Mouse (Mus musculus) testis, adult 2 months (tissue): ENCODE data around the gene Gm44502.

Experiments
- CTCF ChIP-seq: fragments of 200-500 bp; IDR thresholded peaks from 2 replicates; pipeline ENCODE4 v1.5.1; 2012; ENCODE audit warnings: low read depth, mild to moderate bottlenecking, inconsistent platforms, low read length, moderate library complexity; ENCODE audit not compliant: control insufficient read depth, insufficient read depth, insufficient replicate concordance
- POLR2A ChIP-seq: fragments of 200-500 bp; IDR thresholded peaks from 2 replicates; pipeline ENCODE4 v1.6.1; 2012; ENCODE audit warnings: low read depth, mild to moderate bottlenecking, inconsistent platforms, low read length, moderate library complexity; ENCODE audit not compliant: control insufficient read depth

- TF ChIP-seq CTCF = no peak
- no peak for TF ChIP-seq POLR2A
Observed at GRCm38 (mm10) chr15:89477091-89477491, 47.6 kb upstream of the Gm44502 start, which contains the start of gene Arsa.
